Mouse (Mus musculus) ES-E14 (cell line): ENCODE data around the gene Paxx. TPM values are rescaled to one million over a fixed set of nuclear protein-coding genes. Genes with fewer than 3 reads are reported as not detected.

Experiments used
- DNase-seq: peaks from one replicate; pipeline ENCODE4 v3.0.0-alpha.2; 2013; ENCODE audit warnings: low read depth, low spot score
- H3K27ac ChIP-seq: 2 replicates; pipeline ENCODE4 v1.5.1; 2012; ENCODE audit warnings: low read depth, mild to moderate bottlenecking, low read length, moderate library complexity, mixed read lengths; ENCODE audit not compliant: poor library complexity, insufficient read depth, severe bottlenecking
- H3K36me3 ChIP-seq: 2 replicates; pipeline ENCODE4 v1.6.1; 2012; ENCODE audit warnings: mild to moderate bottlenecking, low read length, moderate library complexity, mixed read lengths; ENCODE audit not compliant: control insufficient read depth, poor library complexity, insufficient read depth, severe bottlenecking
- H3K4me1 ChIP-seq, 2 experiments: fragments of 150-350 bp in 1 of 2; sonication (generic) in 1 of 2; 2 replicates each; pipeline ENCODE4 v1.6.1; 2012; ENCODE audit warnings: low read length in 2 of 2, mild to moderate bottlenecking in 1 of 2, mixed read lengths in 1 of 2; ENCODE audit not compliant: control insufficient read depth in 2 of 2, insufficient read depth in 2 of 2, poor library complexity in 1 of 2
- H3K4me3 ChIP-seq, 2 experiments: fragments of 150-350 bp in 1 of 2; sonication (generic) in 1 of 2; 2 replicates each; pipeline ENCODE4 v1.5.1; 2012; ENCODE audit warnings: low read length in 2 of 2, low read depth in 1 of 2, mild to moderate bottlenecking in 1 of 2, mixed read lengths in 1 of 2; ENCODE audit not compliant: insufficient read depth in 1 of 2, poor library complexity in 1 of 2, severe bottlenecking in 1 of 2
- H3K9ac ChIP-seq: 2 replicates; pipeline ENCODE4 v1.6.1; 2012; ENCODE audit warnings: low read depth, mild to moderate bottlenecking, low read length, mixed read lengths; ENCODE audit not compliant: poor library complexity, insufficient read depth, severe bottlenecking
- H3K9me3 ChIP-seq: fragments of 150-350 bp; sonication (generic); 2 replicates; pipeline ENCODE4 v1.6.1; 2012; ENCODE audit warnings: low read depth, mild to moderate bottlenecking, low read length; ENCODE audit not compliant: control insufficient read depth, insufficient read depth
- CHD2 ChIP-seq: IDR thresholded peaks from 2 replicates; pipeline ENCODE4 v1.6.1; 2014; ENCODE audit warnings: mild to moderate bottlenecking, low read depth, low read length, inconsistent platforms
- HCFC1 ChIP-seq: IDR thresholded peaks from 2 replicates; pipeline ENCODE4 v1.6.1; 2012; ENCODE audit warnings: low read length, inconsistent platforms, borderline replicate concordance; ENCODE audit not compliant: insufficient read depth
- MAFK ChIP-seq: IDR thresholded peaks from 2 replicates; pipeline ENCODE4 v1.6.1; 2014; ENCODE audit warnings: mild to moderate bottlenecking, low read depth, low read length, inconsistent platforms; ENCODE audit not compliant: insufficient read depth
- ZC3H11A ChIP-seq: IDR thresholded peaks from 2 replicates; pipeline ENCODE4 v1.6.1; 2012; ENCODE audit warnings: low read depth, mild to moderate bottlenecking, inconsistent platforms, low read length, borderline replicate concordance
- ZNF384 ChIP-seq: IDR thresholded peaks from 2 replicates; pipeline ENCODE4 v1.6.1; 2012; ENCODE audit warnings: low read depth, low read length, inconsistent platforms
- in situ Hi-C, 2 experiments: fragments of 600-800 bp; cut with MboI; formaldehyde crosslinking; loops; one replicate each; pipeline ENCODE4 v1.15.1; 2025; ENCODE audit warnings: low sequenced_read_pairs in 2 of 2, inconsistent platforms in 1 of 2; ENCODE audit not compliant: unreplicated experiment in 2 of 2
- total RNA-seq: library from RNA; depleted of rRNA; stranded (reverse); fragments of 300-350 nt; gene quantifications from 2 replicates; pipeline ENCODE4 v1.2.3, GENCODE M21; 2012

Gene Paxx
- total RNA-seq, 1 experiment: 4.8 TPM

GRCm38 (mm10) chr2:25431308-25431855 is 29.5 kb downstream of the Paxx start:
- H3K9ac ChIP-seq: no peak overlapping the region
- H3K9me3 ChIP-seq: no peaks in the 10 kb centered on the region
- peaks cover 11% of the 10 kb centered on the region; the same call in 1 of the 2 replicates for H3K36me3 ChIP-seq
- in situ Hi-C loops: no loop called here
- no peak overlapping the region for H3K4me3 ChIP-seq
- H3K27ac ChIP-seq: no peak overlapping the region
- DNase-seq: no peak
- TF ChIP-seq HCFC1: no peak
- TF ChIP-seq CHD2: no peak
- no peak for TF ChIP-seq ZC3H11A
- TF ChIP-seq MAFK: no peak
- TF ChIP-seq ZNF384: no peak
- peaks cover 0 to 5% of the 10 kb centered on the region in 2 experiments; a peak in 1 of 4 replicates for H3K4me1 ChIP-seq

DNA sequence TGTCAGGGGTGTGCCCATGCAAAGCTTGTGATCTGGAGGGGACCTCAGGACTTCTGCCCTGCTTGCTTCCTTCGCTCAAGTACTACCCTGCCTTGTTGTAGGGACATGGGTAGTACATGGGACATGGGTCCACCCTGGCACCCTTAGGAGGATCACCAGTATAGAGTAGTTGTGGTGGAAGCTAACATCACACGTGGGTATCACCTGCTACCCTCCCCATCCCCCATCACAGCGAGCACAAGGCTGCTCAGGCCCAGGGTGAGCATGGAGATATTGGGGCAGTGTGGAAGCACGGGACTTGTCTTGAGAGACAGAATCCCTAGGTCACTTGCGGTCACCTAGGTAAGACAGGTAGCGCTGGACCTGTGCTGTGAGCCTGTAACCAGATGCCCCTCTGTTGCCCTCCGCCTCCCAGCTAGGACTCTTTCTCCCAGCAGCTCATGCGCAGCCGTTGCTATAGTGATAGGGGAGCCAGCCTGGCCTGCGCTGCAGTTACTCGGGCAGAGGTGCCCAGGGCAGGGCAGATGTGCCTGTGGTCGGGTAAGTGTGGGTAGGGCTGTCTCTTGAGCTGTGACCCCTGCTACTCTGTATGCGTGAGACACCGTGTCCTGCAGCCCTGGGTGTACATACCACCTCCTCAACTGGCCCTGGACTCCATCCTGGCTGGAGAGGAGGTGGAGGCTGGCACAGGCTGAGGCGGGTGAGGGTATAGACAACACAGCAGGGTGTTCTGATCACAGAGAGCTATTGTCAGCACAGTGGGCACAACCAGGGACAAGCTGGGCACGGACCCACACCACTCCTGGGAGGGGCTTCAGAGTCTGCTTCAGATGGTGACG is 30.3 kb downstream of the Paxx start:
- no peak for DNase-seq
- TF ChIP-seq MAFK: no peak
- no peak for TF ChIP-seq ZC3H11A
- TF ChIP-seq ZNF384: no peak
- TF ChIP-seq HCFC1: no peak
- no peak for TF ChIP-seq CHD2
- no peak overlapping the region for H3K27ac ChIP-seq
- no peak overlapping the region for H3K9ac ChIP-seq
- peaks cover 9% of the 10 kb centered on the region; the same call in 1 of the 2 replicates for H3K36me3 ChIP-seq
- H3K4me1 ChIP-seq: peaks cover 0 to 5% of the 10 kb centered on the region in 2 experiments; a peak in 1 of 4 replicates
- in situ Hi-C loops: no loop called here
- no peak overlapping the region for H3K4me3 ChIP-seq
- H3K9me3 ChIP-seq: no peaks in the 10 kb centered on the region

DNA sequence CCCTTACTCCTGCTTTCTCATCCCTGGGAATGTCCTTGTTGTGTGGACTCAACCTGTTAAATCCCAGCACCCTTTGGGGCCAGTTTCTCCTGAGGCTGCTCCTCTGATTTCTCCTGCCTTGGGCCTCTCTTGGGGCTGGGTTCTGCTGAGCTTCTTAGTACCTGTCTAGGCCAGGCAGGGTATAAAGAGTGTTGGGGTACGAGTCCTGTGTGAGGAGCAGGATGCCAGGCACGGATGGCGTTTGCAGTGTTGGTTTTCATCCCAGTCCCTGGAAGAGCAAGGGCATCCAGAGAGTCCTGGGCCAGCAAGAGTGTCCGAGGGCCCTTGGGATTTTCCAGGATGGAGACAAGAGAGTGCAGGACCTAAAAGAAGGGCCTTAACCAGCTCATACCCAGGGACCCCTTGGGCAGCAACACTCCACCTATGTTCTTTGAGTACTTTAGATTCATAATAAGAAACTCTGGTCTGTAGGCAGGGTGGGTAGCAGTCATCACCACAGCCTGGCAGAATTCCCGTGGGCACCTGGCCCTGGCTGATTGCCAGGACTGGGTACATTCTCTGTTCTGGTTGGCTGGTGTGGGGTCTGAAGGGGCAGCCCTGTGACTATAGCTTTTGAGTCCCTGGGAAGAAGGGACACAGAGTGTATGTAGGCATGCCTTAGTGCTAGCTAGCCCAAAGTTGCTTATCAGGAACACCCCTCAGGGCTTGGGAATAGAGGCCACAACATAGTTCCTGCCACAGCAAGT is 31.3 kb downstream of the Paxx start:
- no peaks in the 10 kb centered on the region for H3K9me3 ChIP-seq
- no peak for DNase-seq
- H3K4me3 ChIP-seq: peak overlapping the region; percentile 81 to 86; a peak in 3 of 4 replicates
- TF ChIP-seq MAFK (no peak), ZC3H11A (no peak), ZNF384 (no peak), HCFC1 (no peak), CHD2 (no peak)
- in situ Hi-C loops: no loop called here
- H3K27ac ChIP-seq: no peak overlapping the region
- peaks cover 0 to 8% of the 10 kb centered on the region in 2 experiments; a peak in 1 of 4 replicates for H3K4me1 ChIP-seq
- peak overlapping the region; percentile 79; the same call in 1 of the 2 replicates for H3K9ac ChIP-seq
- H3K36me3 ChIP-seq: peaks cover 2% of the 10 kb centered on the region; the same call in 1 of the 2 replicates

- H3K27ac ChIP-seq: no peak within 1 kb of the TSS
- TF ChIP-seq HCFC1 (no peak; the same call in 1 of the 2 replicates), CHD2 (no peak), ZNF384 (no peak)
- H3K36me3 ChIP-seq: no peaks in the 10 kb centered on the region; the same call in 1 of the 2 replicates
- H3K4me3 ChIP-seq: peak within 1 kb of the TSS; percentile 81 to 86
- H3K9ac ChIP-seq: peak within 1 kb of the TSS; percentile 79
- in situ Hi-C loops: no loop called here
- peak; percentile 81 for DNase-seq
- H3K4me1 ChIP-seq: peaks cover 0 to 8% of the 10 kb centered on the region in 2 experiments; a peak in 1 of 4 replicates
- H3K9me3 ChIP-seq: no peaks in the 10 kb centered on the region
These were observed 32.3 kb downstream of the Paxx start, which contains the start of gene Abca2 for GRCm38 (mm10) chr2:25428442-25429236. Gene Abca2 (plus strand): TSS chr2:25428703.
